Mouse (Mus musculus): ENCODE measurements around the gene Rpl36al. TPM values are rescaled to one million over a fixed set of nuclear protein-coding genes. Genes with fewer than 3 reads are reported as not detected.

The Rpl36al gene
- polyA plus RNA-seq, 1 experiment, result 62.3 TPM

DNA sequence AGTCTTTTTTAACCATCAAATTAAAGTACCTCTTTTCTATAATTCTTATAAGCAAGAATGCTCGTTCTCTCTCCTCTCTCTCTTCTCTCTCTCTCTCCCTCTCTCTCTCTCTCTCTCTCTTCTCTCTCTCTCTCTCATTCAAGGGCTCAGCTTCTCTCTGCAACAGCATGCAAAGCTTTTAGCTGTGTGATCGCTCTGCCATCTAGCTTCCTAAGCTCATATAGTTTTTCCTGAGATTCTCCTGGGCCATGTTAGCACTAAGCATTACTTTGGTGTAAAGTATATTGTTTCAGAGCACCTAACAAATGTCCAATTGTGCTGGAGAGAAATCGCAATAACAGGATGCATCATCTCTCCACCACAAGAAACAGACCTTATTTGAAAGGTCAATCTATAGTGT is 44.7 kb downstream of the Rpl36al start:
- Histone ChIP-seq H3K4me1 (no peaks in the 10 kb centered on the region), H3K27me3 (replicated peaks) (peaks cover 16% of the 10 kb centered on the region), H3K36me3 (replicated peaks; ENCODE audit: low read length) (no peaks in the 10 kb centered on the region), H3K9me3 (no peaks in the 10 kb centered on the region), H3K4me3 (replicated peaks) (no peak overlapping the region)
- no peak for TF ChIP-seq FLI1 (IDR thresholded peaks at IDR 0.05; ENCODE audit: low read length)
- TF ChIP-seq GATA1 (IDR thresholded peaks at IDR 0.05; ENCODE audit: borderline replicate concordance, low read length), result no peak

Other genes with a start within 250 kb of the Rpl36al start
- gene Rps29, start 24.9 kb downstream of the Rpl36al start, polyA plus RNA-seq (2012; ENCODE audit: insufficient read depth, low replicate concordance), result 250 and 1,840 TPM in 2 replicates
- gene Lrr1, start 15.3 kb downstream of the Rpl36al start, polyA plus RNA-seq (2012; ENCODE audit: insufficient read depth, low replicate concordance), result 14.7 TPM in 1 of 2 replicates, not detected in the other
- gene Mgat2, start 74 bp upstream of the Rpl36al start, polyA plus RNA-seq (2012; ENCODE audit: insufficient read depth, low replicate concordance), result 21.6 and 30.4 TPM in 2 replicates
- gene Gm49383, start 13.0 kb upstream of the Rpl36al start, polyA plus RNA-seq (2012; ENCODE audit: insufficient read depth, low replicate concordance), result 5.9 and 6.8 TPM in 2 replicates
- gene Dnaaf2, start 14.3 kb upstream of the Rpl36al start, polyA plus RNA-seq (2012; ENCODE audit: insufficient read depth, low replicate concordance), result 0.65 and 2.6 TPM in 2 replicates
- gene Gm49384, start 20.2 kb upstream of the Rpl36al start, polyA plus RNA-seq (2012; ENCODE audit: insufficient read depth, low replicate concordance), result not detected in 2 replicates
- gene Pole2, start 44.1 kb upstream of the Rpl36al start, polyA plus RNA-seq (2012; ENCODE audit: insufficient read depth, low replicate concordance), result 2.3 and 13.8 TPM in 2 replicates
- gene Klhdc1, start 57.1 kb upstream of the Rpl36al start, polyA plus RNA-seq (2012; ENCODE audit: insufficient read depth, low replicate concordance), result 1.1 and 1.2 TPM in 2 replicates
- 7.4 and 26.4 TPM in 2 replicates for gene Klhdc2, start 112.6 kb upstream of the Rpl36al start, polyA plus RNA-seq (2012; ENCODE audit: insufficient read depth, low replicate concordance)
- gene Nemf, start 173.1 kb upstream of the Rpl36al start, polyA plus RNA-seq (2012; ENCODE audit: insufficient read depth, low replicate concordance), result 1.4 and 3.2 TPM in 2 replicates
- gene Arf6, start 188.1 kb upstream of the Rpl36al start, polyA plus RNA-seq (2012; ENCODE audit: insufficient read depth, low replicate concordance), result 211 and 251 TPM in 2 replicates
- 3.3 and 4.8 TPM in 2 replicates for gene Gm9887, start 188.4 kb upstream of the Rpl36al start, polyA plus RNA-seq (2012; ENCODE audit: insufficient read depth, low replicate concordance)